ENCODE assay signal across 8 mouse cellular contexts in the genomic region with DNA sequence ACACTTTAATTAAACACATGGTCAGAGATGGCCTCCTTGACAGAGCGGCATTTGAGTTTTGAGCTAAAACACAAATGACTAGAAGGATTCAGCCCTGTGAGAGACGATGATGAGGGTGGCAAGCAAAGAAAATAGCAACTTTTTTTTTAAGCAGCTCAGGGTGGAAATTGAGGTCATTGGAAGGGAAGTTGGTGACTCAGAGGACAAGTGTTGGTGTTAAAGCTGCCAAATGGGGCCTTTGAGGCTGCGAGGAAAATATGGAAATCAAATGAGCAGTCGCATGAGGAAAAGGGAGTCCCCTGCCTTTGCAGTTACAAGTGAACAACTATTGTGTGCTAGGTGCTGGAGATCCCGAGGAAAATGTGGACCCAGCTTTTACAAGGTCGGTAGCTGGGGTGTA.
DNase-seq lines count a peak whose midpoint lies in the region; ATAC-seq lines count a peak whose summit lies in the region.

No protein-coding gene starts in this region.

- H3K27ac ChIP-seq in heart, embryonic 14.5 days (replicated peaks in 1 of 2; ENCODE audit: control insufficient read depth in 1 of 2, insufficient read depth in 1 of 2, low read depth in 2 of 2, low read length in 2 of 2) = no peak overlapping the region
- no peak overlapping the region for H3K27ac ChIP-seq in midbrain, embryonic 11.5 days (ENCODE audit: low read depth, low read length)

- H3K4me3 ChIP-seq in heart, embryonic 14.5 days (ENCODE audit: control insufficient read depth in 1 of 2, insufficient read depth in 1 of 2, low read depth in 1 of 2, low read length in 2 of 2) = no peak overlapping the region
- no peak overlapping the region for H3K4me3 ChIP-seq in midbrain, embryonic 11.5 days (ENCODE audit: low read depth, low read length)

- H3K27me3 ChIP-seq in heart, embryonic 14.5 days (ENCODE audit: control insufficient read depth, insufficient read depth, low read length) = no peaks in the 10 kb centered on the region
- no peaks in the 10 kb centered on the region; the same call in 1 of the 2 replicates for H3K27me3 ChIP-seq in midbrain, embryonic 11.5 days (ENCODE audit: control insufficient read depth, insufficient read depth, low read length)

- intact Hi-C loops in left cerebral cortex, postnatal 10 days (cut with DNase I) = loop anchor here (5.0 kb wide), 2 partner anchors 44 to 71 kb away; a partner anchor contains a TSS

- no peak for ATAC-seq in heart, embryonic 14.5 days (ENCODE audit: insufficient number of reproducible peaks, insufficient read depth, low FRiP score, low read depth)
- ATAC-seq in midbrain, embryonic 11.5 days (ENCODE audit: low FRiP score) = no peak

- peak overlapping the region; percentile 97 for H3K4me2 ChIP-seq in heart, embryonic 14.5 days (ENCODE audit: low read length)
- H3K4me2 ChIP-seq in midbrain, embryonic 11.5 days = peak overlapping the region; percentile 95

- H3K36me3 ChIP-seq in heart, embryonic 14.5 days (ENCODE audit: control insufficient read depth, insufficient read depth, low read length) = no peaks in the 10 kb centered on the region
- no peaks in the 10 kb centered on the region for H3K36me3 ChIP-seq in midbrain, embryonic 11.5 days (ENCODE audit: control insufficient read depth, insufficient read depth, low read length)

- peaks cover 3 to 14% of the 10 kb centered on the region in 2 experiments; a peak in 3 of 4 replicates for H3K4me1 ChIP-seq in heart, embryonic 14.5 days (ENCODE audit: control insufficient read depth in 2 of 2, insufficient read depth in 2 of 2, low read length in 2 of 2)
- peaks cover 15% of the 10 kb centered on the region for H3K4me1 ChIP-seq in midbrain, embryonic 11.5 days (ENCODE audit: control insufficient read depth, insufficient read depth, low read length)

- peak; percentile 38 to 59 for DNase-seq in heart, adult 18-20 months
- DNase-seq in heart, postnatal 4 days = no peak
- DNase-seq in adipocyte (ENCODE audit: low spot score) = peak; percentile 17
- no peak for DNase-seq in midbrain, embryonic 11.5 days (ENCODE audit: low spot score, missing footprints)
- no peak for DNase-seq in retina, embryonic 14.5 days (ENCODE audit: low spot score)
- DNase-seq in thymus, postnatal 25 days = no peak
- DNase-seq in left cerebral cortex, postnatal 10 days (ENCODE audit: extremely low spot score in 1 of 2, low spot score in 2 of 2) = no peak

- H3K9ac ChIP-seq in heart, embryonic 14.5 days (ENCODE audit: low read length) = no peak overlapping the region; the same call in 1 of the 2 replicates
- no peak overlapping the region; the same call in 1 of the 2 replicates for H3K9ac ChIP-seq in midbrain, embryonic 11.5 days (ENCODE audit: low read length)

- 33% methylated on average over 6 of the region's 6 CpGs for WGBS in heart, embryonic 14.5 days
- 43% methylated on average over 6 of the region's 6 CpGs for WGBS in midbrain, embryonic 11.5 days

- H3K9me3 ChIP-seq in heart, embryonic 14.5 days (ENCODE audit: control insufficient read depth, low read length) = no peaks in the 10 kb centered on the region
- H3K9me3 ChIP-seq in midbrain, embryonic 11.5 days (ENCODE audit: control insufficient read depth, low read length) = no peaks in the 10 kb centered on the region

Comparison
In these comparisons a context has a peak if more than half of its experiments do, and no peak if none do; other contexts are left out.
1. DNase-seq: peak in heart, adult 18-20 months (2 of 2) and adipocyte (single experiment); none in heart, postnatal 4 days (single experiment), midbrain, embryonic 11.5 days (single experiment), retina, embryonic 14.5 days (single experiment), thymus, postnatal 25 days (single experiment) and left cerebral cortex, postnatal 10 days (0 of 2).